Mouse (Mus musculus): ENCODE measurements at regions not wholly inside any gene's neighbourhood (a gene's known extent, or its start where the extent isn't known, plus 50 kb on each side); places are given as distances from the start of the nearest gene placed in this dataset.

GRCm38 (mm10) chr9:59143610-59144009 lies 107.4 kb upstream of the Neo1 start:
- intact Hi-C loops (cut with DNase I): no loop called here

GRCm38 (mm10) chr9:59134171-59135041 lies 98.2 kb upstream of the Neo1 start:
- peak overlapping the region; percentile 18 for H3K27ac ChIP-seq
- no peak overlapping the region; the same call in none of the 2 replicates for H3K4me3 ChIP-seq
- intact Hi-C loops (cut with DNase I): loop anchor here (2.0 kb wide), 1 partner anchor 98 kb away; the partner anchor contains the start of gene Neo1
- TF ChIP-seq CTCF (IDR thresholded peaks at IDR 0.05): no peak
- peak; percentile 17 to 28 for DNase-seq (ENCODE audit: extremely low spot score in 1 of 2, low spot score in 2 of 2)

More at GRCm38 (mm10) chr9:59143610-59144009, 107.4 kb upstream of the Neo1 start:
- H3K4me3 ChIP-seq: no peak overlapping the region
- DNase-seq (ENCODE audit: extremely low spot score in 1 of 2, low spot score in 2 of 2): no peak
- no peak overlapping the region for H3K27ac ChIP-seq
- no peak for TF ChIP-seq CTCF (IDR thresholded peaks at IDR 0.05)

GRCm38 (mm10) chr9:59129699-59130340 lies 93.6 kb upstream of the Neo1 start:
- Histone ChIP-seq H3K4me3 (no peak overlapping the region), H3K27ac (no peak overlapping the region)
- no peak for DNase-seq (ENCODE audit: extremely low spot score in 1 of 2, low spot score in 2 of 2)
- TF ChIP-seq CTCF (IDR thresholded peaks at IDR 0.05): no peak
- intact Hi-C loops (cut with DNase I): no loop called here

GRCm38 (mm10) chr9:59129252-59129651 lies 93.0 kb upstream of the Neo1 start:
- intact Hi-C loops (cut with DNase I): no loop called here
- H3K4me3 ChIP-seq: no peak overlapping the region
- no peak for TF ChIP-seq CTCF (IDR thresholded peaks at IDR 0.05)
- DNase-seq (ENCODE audit: extremely low spot score in 1 of 2, low spot score in 2 of 2): no peak
- H3K27ac ChIP-seq: no peak overlapping the region

GRCm38 (mm10) chr9:59128023-59128422 lies 91.8 kb upstream of the Neo1 start:
- intact Hi-C loops (cut with DNase I): no loop called here
- Histone ChIP-seq H3K27ac (no peak overlapping the region), H3K4me3 (no peak overlapping the region)
- TF ChIP-seq CTCF (IDR thresholded peaks at IDR 0.05): no peak
- DNase-seq (ENCODE audit: extremely low spot score in 1 of 2, low spot score in 2 of 2): no peak

- DNase-seq (ENCODE audit: extremely low spot score in 1 of 2, low spot score in 2 of 2): no peak
- Histone ChIP-seq H3K27ac (no peak overlapping the region), H3K4me3 (no peak overlapping the region)
- intact Hi-C loops (cut with DNase I): no loop called here
- TF ChIP-seq CTCF (IDR thresholded peaks at IDR 0.05): no peak
Observed at GRCm38 (mm10) chr9:59125886-59126285, 89.6 kb upstream of the Neo1 start.

GRCm38 (mm10) chr9:59116561-59116960 lies 80.3 kb upstream of the Neo1 start:
- TF ChIP-seq CTCF (IDR thresholded peaks at IDR 0.05): no peak
- H3K4me3 ChIP-seq: no peak overlapping the region
- no peak for DNase-seq (ENCODE audit: extremely low spot score in 1 of 2, low spot score in 2 of 2)
- intact Hi-C loops (cut with DNase I): loop anchor here (2.0 kb wide), 1 partner anchor 16 kb away; no protein-coding TSS in a partner anchor
- no peak overlapping the region for H3K27ac ChIP-seq

GRCm38 (mm10) chr9:59113859-59114258 lies 77.6 kb upstream of the Neo1 start:
- intact Hi-C loops (cut with DNase I): no loop called here
- H3K4me3 ChIP-seq: no peak overlapping the region

GRCm38 (mm10) chr9:59099738-59100137 lies 63.5 kb upstream of the Neo1 start:
- intact Hi-C loops (cut with DNase I): no loop called here
- no peak overlapping the region for H3K4me3 ChIP-seq
- DNase-seq (ENCODE audit: extremely low spot score in 1 of 2, low spot score in 2 of 2): no peak
- no peak overlapping the region for H3K27ac ChIP-seq
- no peak for TF ChIP-seq CTCF (IDR thresholded peaks at IDR 0.05)

More at GRCm38 (mm10) chr9:59113859-59114258, 77.6 kb upstream of the Neo1 start:
- DNase-seq (ENCODE audit: extremely low spot score in 1 of 2, low spot score in 2 of 2): no peak
- no peak for TF ChIP-seq CTCF (IDR thresholded peaks at IDR 0.05)
- no peak overlapping the region for H3K27ac ChIP-seq

- intact Hi-C loops (cut with DNase I): no loop called here
- peak in 1 of 2 experiments; percentile 12 for DNase-seq (ENCODE audit: extremely low spot score in 1 of 2, low spot score in 2 of 2)
- no peak overlapping the region for H3K4me3 ChIP-seq
- H3K27ac ChIP-seq: peak overlapping the region; percentile 45; the same call in 1 of the 2 replicates
- no peak for TF ChIP-seq CTCF (IDR thresholded peaks at IDR 0.05)
Observed at GRCm38 (mm10) chr9:59097564-59097963, 61.3 kb upstream of the Neo1 start.

GRCm38 (mm10) chr9:59096551-59097268 lies 60.5 kb upstream of the Neo1 start:
- no peak for TF ChIP-seq CTCF (IDR thresholded peaks at IDR 0.05)
- H3K27ac ChIP-seq: peak overlapping the region; percentile 57
- intact Hi-C loops (cut with DNase I): no loop called here
- DNase-seq (ENCODE audit: extremely low spot score in 1 of 2, low spot score in 2 of 2): peak; percentile 19 to 24
- H3K4me3 ChIP-seq: no peak overlapping the region

GRCm38 (mm10) chr9:59095626-59096025 lies 59.4 kb upstream of the Neo1 start:
- Histone ChIP-seq H3K27ac (no peak overlapping the region), H3K4me3 (no peak overlapping the region)
- no peak for DNase-seq (ENCODE audit: extremely low spot score in 1 of 2, low spot score in 2 of 2)
- TF ChIP-seq CTCF (IDR thresholded peaks at IDR 0.05): no peak
- intact Hi-C loops (cut with DNase I): no loop called here

Data from left cerebral cortex, adult 2 months (tissue).